Comparison of ENCODE assay signal across 8 mouse cellular contexts in genomic region chr8:105516018-105516645, GRCm38 (mm10). TPM values are rescaled to one million over a fixed set of nuclear protein-coding genes. Genes with fewer than 3 reads are reported as not detected.
A peak's percentile ranks its signal among the peaks of the same experiment; 100 is the strongest.
DNase-seq lines count a peak whose midpoint lies in the region; TF ChIP-seq lines count a peak whose summit lies in the region.

No protein-coding gene starts in this region.

- DNase-seq in T-cell, adult 2 months (ENCODE audit: low spot score) = peak; percentile 63
- peak; percentile 85 to 88 for DNase-seq in cerebellum, postnatal 25 days
- peak; percentile 83 for DNase-seq in gastrocnemius, adult 18-20 months (ENCODE audit: low spot score)
- DNase-seq in hindlimb bud, embryonic 11.5 days (ENCODE audit: extremely low spot score, low read depth, low spot score) = peak; percentile 91
- DNase-seq in left cerebral cortex, adult 2 months (ENCODE audit: extremely low spot score in 1 of 2, low spot score in 2 of 2) = peak; percentile 69 to 75
- peak; percentile 80 to 85 for DNase-seq in lung, postnatal 4 days
- DNase-seq in retina, postnatal 1 day = peak; percentile 90
- DNase-seq in thymus, postnatal 4 days = peak; percentile 79

- H3K4me3 ChIP-seq in left cerebral cortex, adult 2 months = no peak overlapping the region

- intact Hi-C loops in left cerebral cortex, adult 2 months (cut with DNase I) = loop anchor here (1.0 kb wide), 1 partner anchor 38 kb away; no protein-coding TSS in a partner anchor

- peak; percentile 83 for TF ChIP-seq CTCF in left cerebral cortex, adult 2 months (IDR thresholded peaks at IDR 0.05)

- H3K27ac ChIP-seq in left cerebral cortex, adult 2 months = no peak overlapping the region

RNA-seq across cellular contexts. Expression of gene Hsd11b2, which starts 2.4 kb away (rescaled TPM):
- total RNA-seq in gastrocnemius, adult 18-20 months (2021) = under 1 TPM in 1 of 2 experiments, not detected in 1; 0.11 TPM
- total RNA-seq in left cerebral cortex, adult 2 months (2021) = not detected

RNA-seq across cellular contexts. Expression of gene Zdhhc1, which starts 19.4 kb away (rescaled TPM):
- 10 to 100 TPM; 10.3 to 11.6 TPM for total RNA-seq in gastrocnemius, adult 18-20 months (2021)
- 10 to 100 TPM; 43.0 to 48.7 TPM for total RNA-seq in left cerebral cortex, adult 2 months (2021)

RNA-seq across cellular contexts. Expression of gene Tppp3, which starts 44.8 kb away (rescaled TPM):
- 10 to 100 TPM; 47.9 to 56.7 TPM for total RNA-seq in gastrocnemius, adult 18-20 months (2021)
- 10 to 100 TPM; 36.1 to 42.5 TPM for total RNA-seq in left cerebral cortex, adult 2 months (2021)

RNA-seq across cellular contexts. Expression of gene Atp6v0d1, which starts 49.7 kb away (rescaled TPM):
- total RNA-seq in gastrocnemius, adult 18-20 months (2021) = 10 to 100 TPM; 40.1 to 42.7 TPM
- total RNA-seq in left cerebral cortex, adult 2 months (2021) = 100 to 1,000 TPM; 288 to 319 TPM
